In the genomic region with DNA sequence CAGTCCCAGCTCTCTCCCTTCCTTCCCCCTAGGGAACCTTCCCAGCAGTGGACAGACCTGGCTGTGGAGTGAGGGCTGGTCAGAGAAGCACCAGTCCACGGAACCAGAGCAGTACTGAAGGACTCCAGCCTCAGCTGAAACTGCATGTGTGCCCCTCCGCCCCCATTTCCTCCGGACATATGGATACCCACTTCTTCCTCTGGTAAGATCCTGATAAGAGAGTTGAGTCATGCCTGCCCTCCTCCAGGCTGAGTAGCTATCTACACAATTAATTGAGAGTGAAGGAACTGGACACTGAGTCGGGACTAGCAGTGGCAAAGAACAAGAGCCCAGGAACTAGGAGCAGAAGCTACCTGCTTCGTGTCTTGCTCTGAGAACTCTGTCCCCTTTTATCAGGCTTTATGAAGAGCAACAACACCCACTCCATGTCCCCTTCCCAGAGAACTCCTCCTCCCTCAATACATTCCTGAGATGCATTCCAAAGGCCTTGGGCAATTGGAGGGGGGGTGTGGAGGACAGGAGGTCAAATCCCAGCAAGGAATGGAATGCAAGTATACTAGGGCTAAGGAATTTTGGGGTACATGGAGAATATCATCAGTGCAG, we compare ENCODE assay signal across 8 mouse cellular contexts. TPM values are rescaled to one million over a fixed set of nuclear protein-coding genes. Genes with fewer than 3 reads are reported as not detected.
DNase-seq lines count a peak whose midpoint lies in the region; ATAC-seq lines count a peak whose summit lies in the region.

No protein-coding gene starts in this region.

- peaks cover 80% of the 10 kb centered on the region for H3K4me1 ChIP-seq in megakaryocyte, embryonic 14.5 days
- peaks cover 37% of the 10 kb centered on the region for H3K4me1 ChIP-seq in intestine, embryonic 16.5 days (ENCODE audit: control insufficient read depth, insufficient read depth, low read length)
- peaks cover 47% of the 10 kb centered on the region for H3K4me1 ChIP-seq in lung, embryonic 15.5 days

- peak; percentile 70 for DNase-seq in embryo, embryonic 11 days
- no peak for DNase-seq in cerebellum, postnatal 14 days
- no peak for DNase-seq in layer of hippocampus, postnatal 25 days (ENCODE audit: extremely low spot score in 1 of 2, low spot score in 1 of 2)

- H3K9ac ChIP-seq in intestine, embryonic 16.5 days (ENCODE audit: low read depth, low read length), result peak overlapping the region; percentile 95
- H3K9ac ChIP-seq in lung, embryonic 15.5 days, result peak overlapping the region; percentile 80

- no peak for ATAC-seq in megakaryocyte, adult 5-6 weeks (ENCODE audit: poor library complexity, severe bottlenecking)
- no peak for ATAC-seq in intestine, embryonic 16.5 days
- ATAC-seq in lung, embryonic 15.5 days (ENCODE audit: borderline replicate concordance, extremely low read depth, low FRiP score, low TSS enrichment), result peak; percentile 64
- no peak for ATAC-seq in inflammation-experienced regulatory T-cells, adult 6 months

- peak overlapping the region; percentile 95 for H3K27ac ChIP-seq in intestine, embryonic 16.5 days (ENCODE audit: low read length)
- H3K27ac ChIP-seq in lung, embryonic 15.5 days, result peak overlapping the region; percentile 99

- H3K4me2 ChIP-seq in intestine, embryonic 16.5 days (ENCODE audit: low read depth, low read length), result peak overlapping the region; percentile 90
- peak overlapping the region; percentile 69 for H3K4me2 ChIP-seq in lung, embryonic 15.5 days

- H3K4me3 ChIP-seq in megakaryocyte, embryonic 14.5 days (replicated peaks), result peak overlapping the region; percentile 99
- H3K4me3 ChIP-seq in intestine, embryonic 16.5 days (ENCODE audit: low read length), result peak overlapping the region; percentile 27
- peak overlapping the region; percentile 62 for H3K4me3 ChIP-seq in lung, embryonic 15.5 days

- WGBS in intestine, embryonic 16.5 days, result 21% methylated on average over 5 of the region's 5 CpGs
- 2% methylated on average over 5 of the region's 5 CpGs for WGBS in lung, embryonic 15.5 days

- no peaks in the 10 kb centered on the region for H3K9me3 ChIP-seq in megakaryocyte, embryonic 14.5 days
- no peaks in the 10 kb centered on the region for H3K9me3 ChIP-seq in intestine, embryonic 16.5 days (ENCODE audit: control insufficient read depth, low read length)
- H3K9me3 ChIP-seq in lung, embryonic 15.5 days, result no peaks in the 10 kb centered on the region

- peaks cover 67% of the 10 kb centered on the region for H3K36me3 ChIP-seq in megakaryocyte, embryonic 14.5 days (replicated peaks; ENCODE audit: low read length)
- peaks cover 23% of the 10 kb centered on the region for H3K36me3 ChIP-seq in intestine, embryonic 16.5 days (ENCODE audit: control insufficient read depth, insufficient read depth, low read length)
- H3K36me3 ChIP-seq in lung, embryonic 15.5 days, result peaks cover 41% of the 10 kb centered on the region

- no peaks in the 10 kb centered on the region for H3K27me3 ChIP-seq in megakaryocyte, embryonic 14.5 days (replicated peaks)
- no peaks in the 10 kb centered on the region for H3K27me3 ChIP-seq in intestine, embryonic 16.5 days (replicated peaks; ENCODE audit: control insufficient read depth, insufficient read depth, low read length)
- no peaks in the 10 kb centered on the region for H3K27me3 ChIP-seq in lung, embryonic 15.5 days

RNA-seq across cellular contexts. Expression of a gene that starts 4.0 kb away (rescaled TPM):
- 2.7 TPM in 1 of 2 replicates, not detected in the other for polyA plus RNA-seq in megakaryocyte, embryonic 14.5 days (2012; ENCODE audit: insufficient read depth, low replicate concordance)
- 29.4 and 33.0 TPM in 2 replicates for total RNA-seq in megakaryocyte, adult 5-6 weeks (2015)
- 84.6 and 101 TPM in 2 replicates for total RNA-seq in megakaryocyte, adult 5-6 weeks (2017)
- polyA plus RNA-seq in intestine, embryonic 16.5 days (2015; fragmentation: Nextera tagmentation; extraction: Ambion mirVana), result 78.7 and 80.5 TPM in 2 replicates
- 62.7 and 63.2 TPM in 2 replicates for polyA plus RNA-seq in lung, embryonic 15.5 days (2015; fragmentation: Nextera tagmentation; extraction: Ambion mirVana)
- 100 to 1,000 TPM in 1 of 3 experiments, 10 to 100 TPM in 2; 90.0 to 104 (median 99.8) TPM for polyA plus RNA-seq in inflammation-experienced regulatory T-cells, adult 6 months (2017; shearing (Covaris generic))
- 10 to 100 TPM; 58.8 to 71.2 TPM for total RNA-seq in layer of hippocampus, postnatal 25 days (2021)

RNA-seq across cellular contexts. Expression of a gene that starts 4.4 kb away (rescaled TPM):
- 637 and 823 TPM in 2 replicates for polyA plus RNA-seq in megakaryocyte, embryonic 14.5 days (2012; ENCODE audit: insufficient read depth, low replicate concordance)
- total RNA-seq in megakaryocyte, adult 5-6 weeks (2015), result 226 and 299 TPM in 2 replicates
- 408 and 426 TPM in 2 replicates for total RNA-seq in megakaryocyte, adult 5-6 weeks (2017)
- 41.2 and 41.9 TPM in 2 replicates for polyA plus RNA-seq in intestine, embryonic 16.5 days (2015; fragmentation: Nextera tagmentation; extraction: Ambion mirVana)
- polyA plus RNA-seq in lung, embryonic 15.5 days (2015; fragmentation: Nextera tagmentation; extraction: Ambion mirVana), result 97.9 and 98.2 TPM in 2 replicates
- 100 to 1,000 TPM in 1 of 3 experiments, 10 to 100 TPM in 2; 77.8 to 132 (median 93.7) TPM for polyA plus RNA-seq in inflammation-experienced regulatory T-cells, adult 6 months (2017; shearing (Covaris generic))
- 10 to 100 TPM; 40.9 to 47.3 TPM for total RNA-seq in layer of hippocampus, postnatal 25 days (2021)

RNA-seq across cellular contexts. Expression of a gene that starts 20.4 kb away (rescaled TPM):
- polyA plus RNA-seq in megakaryocyte, embryonic 14.5 days (2012; ENCODE audit: insufficient read depth, low replicate concordance), result 26.9 and 28.2 TPM in 2 replicates
- 18.6 and 20.8 TPM in 2 replicates for total RNA-seq in megakaryocyte, adult 5-6 weeks (2015)
- total RNA-seq in megakaryocyte, adult 5-6 weeks (2017), result 8.2 and 24.7 TPM in 2 replicates
- 18.2 and 19.5 TPM in 2 replicates for polyA plus RNA-seq in intestine, embryonic 16.5 days (2015; fragmentation: Nextera tagmentation; extraction: Ambion mirVana)
- polyA plus RNA-seq in lung, embryonic 15.5 days (2015; fragmentation: Nextera tagmentation; extraction: Ambion mirVana), result 23.7 and 32.2 TPM in 2 replicates
- 10 to 100 TPM; 12.4 to 13.5 (median 12.6) TPM for polyA plus RNA-seq in inflammation-experienced regulatory T-cells, adult 6 months (2017; shearing (Covaris generic))
- total RNA-seq in layer of hippocampus, postnatal 25 days (2021), result 10 to 100 TPM; 40.9 to 42.7 TPM

RNA-seq across cellular contexts. Expression of a gene that starts 20.5 kb away (rescaled TPM):
- 9.1 and 40.1 TPM in 2 replicates for polyA plus RNA-seq in megakaryocyte, embryonic 14.5 days (2012; ENCODE audit: insufficient read depth, low replicate concordance)
- 8.4 and 8.5 TPM in 2 replicates for total RNA-seq in megakaryocyte, adult 5-6 weeks (2015)
- 9.5 and 9.8 TPM in 2 replicates for total RNA-seq in megakaryocyte, adult 5-6 weeks (2017)
- polyA plus RNA-seq in intestine, embryonic 16.5 days (2015; fragmentation: Nextera tagmentation; extraction: Ambion mirVana), result 12.5 and 12.9 TPM in 2 replicates
- polyA plus RNA-seq in lung, embryonic 15.5 days (2015; fragmentation: Nextera tagmentation; extraction: Ambion mirVana), result 19.0 and 21.1 TPM in 2 replicates
- 10 to 100 TPM; 12.8 to 14.6 (median 14.2) TPM for polyA plus RNA-seq in inflammation-experienced regulatory T-cells, adult 6 months (2017; shearing (Covaris generic))
- 10 to 100 TPM; 60.8 to 64.4 TPM for total RNA-seq in layer of hippocampus, postnatal 25 days (2021)

RNA-seq across cellular contexts. Expression of a gene that starts 26.2 kb away (rescaled TPM):
- not detected in 2 replicates for polyA plus RNA-seq in megakaryocyte, embryonic 14.5 days (2012; ENCODE audit: insufficient read depth, low replicate concordance)
- not detected in 2 replicates for total RNA-seq in megakaryocyte, adult 5-6 weeks (2015)
- not detected in 2 replicates for total RNA-seq in megakaryocyte, adult 5-6 weeks (2017)
- polyA plus RNA-seq in intestine, embryonic 16.5 days (2015; fragmentation: Nextera tagmentation; extraction: Ambion mirVana), result 1.0 TPM in 1 of 2 replicates, not detected in the other
- polyA plus RNA-seq in lung, embryonic 15.5 days (2015; fragmentation: Nextera tagmentation; extraction: Ambion mirVana), result 0.77 and 1.5 TPM in 2 replicates
- not detected for polyA plus RNA-seq in inflammation-experienced regulatory T-cells, adult 6 months (2017; shearing (Covaris generic))
- not detected for total RNA-seq in layer of hippocampus, postnatal 25 days (2021)

Comparison
In these comparisons a context has a peak if more than half of its experiments do, and no peak if none do; other contexts are left out.
1. H3K4me3 ChIP-seq: peak in every context shown above with its lines; median percentile 99 in megakaryocyte, embryonic 14.5 days; 62 in lung, embryonic 15.5 days; 27 in intestine, embryonic 16.5 days.
2. RNA of a gene that starts 4.0 kb away (polyA plus RNA-seq): 90.0 to 104 TPM in inflammation-experienced regulatory T-cells, adult 6 months, 78.7 to 80.5 TPM in intestine, embryonic 16.5 days and 62.7 to 63.2 TPM in lung, embryonic 15.5 days; 2.7 TPM in megakaryocyte, embryonic 14.5 days; every median in the first group is over 10 times any median in the second.